Mouse (Mus musculus): Measurements from ENCODE around the gene Lamb1. TPM values are rescaled to one million over a fixed set of nuclear protein-coding genes. Genes with fewer than 3 reads are reported as not detected.

The Lamb1 gene
- polyA plus RNA-seq (2016; fragmentation: Nextera tagmentation; extraction: Ambion mirVana) = 60.4 and 64.8 TPM in 2 replicates

DNA sequence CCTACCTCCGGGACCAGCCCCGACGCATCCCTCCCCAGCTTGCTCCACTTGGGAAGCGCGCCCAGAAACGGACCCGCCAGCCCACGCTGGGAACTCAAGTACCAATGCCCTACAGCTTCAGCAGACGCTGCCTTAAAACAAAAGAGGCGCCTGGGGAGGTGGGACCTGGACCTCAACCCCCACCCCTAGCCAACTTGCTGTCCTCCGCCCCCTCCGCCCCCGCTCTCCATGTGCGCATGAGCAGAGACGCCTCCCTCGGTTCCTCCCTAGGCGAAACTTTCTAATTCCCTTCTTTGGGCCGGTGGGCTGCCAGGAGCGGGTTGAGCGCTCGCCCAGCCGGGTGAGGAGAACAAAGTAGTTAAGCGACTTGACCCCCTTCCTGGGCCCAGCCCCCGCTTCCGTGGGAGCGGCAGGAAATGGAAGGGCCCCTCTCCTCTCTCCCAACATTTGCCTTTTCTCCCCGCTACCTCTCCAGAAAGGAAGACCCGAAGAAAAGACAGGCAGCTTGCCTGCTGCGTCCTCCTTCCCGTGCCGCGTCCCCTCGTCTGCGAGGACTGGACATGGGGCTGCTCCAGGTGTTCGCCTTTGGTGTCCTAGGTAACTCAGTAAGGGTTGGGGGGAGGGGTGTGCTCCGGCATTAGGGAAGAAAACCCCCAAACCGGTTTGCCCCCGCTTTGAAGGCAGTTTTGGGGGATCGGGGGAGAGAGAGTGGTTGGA lies at the start of gene Lamb1:
Gene Lamb1 (plus strand): TSS at position 230 of the 717 bp plus-strand sequence.
- peaks cover 19% of the 10 kb centered on the region for H3K36me3 ChIP-seq
- H3K9ac ChIP-seq (replicated peaks) = peak within 1 kb of the TSS; percentile 78
- H3K27me3 ChIP-seq = peaks cover 3% of the 10 kb centered on the region; the same call in 1 of the 2 replicates
- no peaks in the 10 kb centered on the region for H3K9me3 ChIP-seq
- H3K4me1 ChIP-seq (replicated peaks) = peaks cover 33% of the 10 kb centered on the region
- H3K27ac ChIP-seq = peak within 1 kb of the TSS; percentile 89
- ATAC-seq (ENCODE audit: insufficient number of reproducible peaks, insufficient read depth, low FRiP score, low TSS enrichment, low read depth) = peak; percentile 57
- WGBS = under 1% methylated on average over 39 of the region's 39 CpGs
- H3K4me2 ChIP-seq = peak within 1 kb of the TSS; percentile 93
- peak within 1 kb of the TSS; percentile 72 for H3K4me3 ChIP-seq (replicated peaks)

DNA sequence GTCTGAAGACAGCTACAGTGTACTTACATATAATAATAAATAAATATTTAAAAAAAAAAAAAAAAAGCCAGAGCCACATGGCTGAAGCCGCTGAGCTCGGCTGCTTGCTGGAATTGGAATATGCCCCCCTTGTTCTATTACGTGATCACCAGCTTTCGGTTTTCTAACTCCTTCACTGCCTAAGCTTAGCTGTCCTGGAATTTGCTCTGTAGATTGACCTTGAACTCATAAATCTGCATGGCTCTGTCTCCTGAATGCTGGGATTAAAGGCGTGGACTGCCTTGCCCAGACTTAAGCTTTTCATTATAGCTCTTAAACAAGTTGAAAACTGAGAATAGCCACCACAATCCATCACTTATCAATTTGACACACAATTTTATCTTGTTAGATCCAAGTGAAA lies 47.8 kb upstream of the Lamb1 start:
- no peak overlapping the region for H3K4me3 ChIP-seq (replicated peaks)
- no peak overlapping the region for H3K4me2 ChIP-seq
- 46% methylated on average over 5 of the region's 5 CpGs for WGBS
- H3K36me3 ChIP-seq = no peaks in the 10 kb centered on the region
- H3K9ac ChIP-seq (replicated peaks) = no peak overlapping the region
- H3K27me3 ChIP-seq = no peaks in the 10 kb centered on the region
- H3K9me3 ChIP-seq = no peaks in the 10 kb centered on the region
- H3K4me1 ChIP-seq (replicated peaks) = peaks cover 8% of the 10 kb centered on the region
- no peak for ATAC-seq (ENCODE audit: insufficient number of reproducible peaks, insufficient read depth, low FRiP score, low TSS enrichment, low read depth)
- no peak overlapping the region for H3K27ac ChIP-seq

DNA sequence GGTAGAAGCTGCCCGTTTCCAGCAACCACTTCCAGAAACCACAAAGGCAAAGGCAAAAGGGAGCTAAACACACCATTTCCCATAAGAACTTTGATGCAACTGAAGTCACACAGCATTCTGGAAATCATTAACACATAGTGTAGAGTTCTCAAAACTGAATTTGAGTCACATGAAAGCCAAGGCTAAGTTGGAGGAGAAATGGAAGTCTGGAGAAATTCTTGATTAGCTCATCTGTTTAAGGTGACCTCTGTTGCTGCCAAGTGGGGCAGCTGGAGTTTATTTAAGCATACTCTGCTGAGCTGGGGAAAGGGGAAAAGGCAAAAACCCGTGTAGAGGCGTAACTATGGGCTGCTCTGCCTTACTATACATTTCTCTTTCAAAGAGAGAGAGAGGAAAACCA lies 46.3 kb upstream of the Lamb1 start:
- 0 out of 2 replicates have a peak, but pooled peaks have one; percentile 40 for ATAC-seq (ENCODE audit: insufficient number of reproducible peaks, insufficient read depth, low FRiP score, low TSS enrichment, low read depth)
- peak overlapping the region; percentile 37 for H3K27ac ChIP-seq
- 35% methylated on average over 3 of the region's 3 CpGs for WGBS

DNA sequence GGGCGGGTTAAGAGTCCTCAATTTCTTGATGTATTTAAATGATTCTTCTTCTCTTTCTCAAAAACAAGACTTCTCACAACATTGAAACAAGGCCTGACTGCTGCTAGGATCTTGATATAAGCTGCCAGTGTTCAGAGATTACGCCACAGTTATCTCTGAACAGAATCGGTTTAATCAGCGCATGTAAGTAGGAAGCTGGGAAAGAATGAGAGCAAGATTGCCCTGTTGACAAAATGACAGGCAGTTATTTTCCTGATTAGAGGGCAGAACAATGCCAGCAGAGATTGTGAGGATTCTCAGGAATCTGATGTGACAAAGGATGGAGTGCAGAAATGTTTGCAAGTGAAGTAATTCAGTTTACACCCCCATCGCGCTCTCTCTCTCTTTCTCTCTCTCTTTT lies 43.5 kb upstream of the Lamb1 start:
- peaks cover 14% of the 10 kb centered on the region for H3K4me1 ChIP-seq (replicated peaks)
- H3K27me3 ChIP-seq = no peaks in the 10 kb centered on the region
- no peaks in the 10 kb centered on the region for H3K36me3 ChIP-seq
- no peak overlapping the region for H3K9ac ChIP-seq (replicated peaks)
- no peak overlapping the region for H3K4me2 ChIP-seq
- H3K27ac ChIP-seq = no peak overlapping the region
- 90% methylated on average over 6 of the region's 6 CpGs for WGBS
- ATAC-seq (ENCODE audit: insufficient number of reproducible peaks, insufficient read depth, low FRiP score, low TSS enrichment, low read depth) = no peak
- H3K4me3 ChIP-seq (replicated peaks) = no peak overlapping the region
- no peaks in the 10 kb centered on the region for H3K9me3 ChIP-seq

More for the DNA sequence above, 46.3 kb upstream of the Lamb1 start:
- Histone ChIP-seq H3K36me3 (no peaks in the 10 kb centered on the region), H3K9ac (replicated peaks) (no peak overlapping the region), H3K4me3 (replicated peaks) (no peak overlapping the region), H3K9me3 (no peaks in the 10 kb centered on the region), H3K4me1 (replicated peaks) (peaks cover 13% of the 10 kb centered on the region), H3K27me3 (no peaks in the 10 kb centered on the region), H3K4me2 (no peak overlapping the region)

DNA sequence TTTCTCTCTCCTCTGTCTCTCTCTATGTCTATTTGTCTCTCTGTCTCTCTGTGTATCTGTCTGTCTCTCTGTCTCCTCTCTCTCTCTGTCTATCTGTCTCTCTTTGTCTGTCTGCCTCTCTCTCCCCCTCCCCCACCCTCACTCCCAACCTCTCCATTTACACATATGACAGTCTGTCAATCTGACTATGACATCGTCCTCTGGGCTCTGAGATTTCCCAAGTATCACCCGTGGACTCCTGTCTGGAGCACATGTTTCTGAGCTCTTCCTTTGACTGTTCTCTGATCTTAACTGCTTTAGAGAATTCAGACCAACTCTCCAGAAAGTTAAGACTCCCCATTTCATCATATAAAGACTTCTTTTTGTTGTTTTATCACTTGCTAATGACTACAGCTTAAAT lies 42.8 kb upstream of the Lamb1 start:
- WGBS = 43% methylated on average over 2 of the region's 2 CpGs
- Histone ChIP-seq H3K27me3 (no peaks in the 10 kb centered on the region), H3K9me3 (no peaks in the 10 kb centered on the region), H3K27ac (no peak overlapping the region), H3K4me3 (replicated peaks) (no peak overlapping the region), H3K4me1 (replicated peaks) (peaks cover 14% of the 10 kb centered on the region), H3K36me3 (no peaks in the 10 kb centered on the region), H3K9ac (replicated peaks) (no peak overlapping the region), H3K4me2 (no peak overlapping the region)
- no peak for ATAC-seq (ENCODE audit: insufficient number of reproducible peaks, insufficient read depth, low FRiP score, low TSS enrichment, low read depth)

DNA sequence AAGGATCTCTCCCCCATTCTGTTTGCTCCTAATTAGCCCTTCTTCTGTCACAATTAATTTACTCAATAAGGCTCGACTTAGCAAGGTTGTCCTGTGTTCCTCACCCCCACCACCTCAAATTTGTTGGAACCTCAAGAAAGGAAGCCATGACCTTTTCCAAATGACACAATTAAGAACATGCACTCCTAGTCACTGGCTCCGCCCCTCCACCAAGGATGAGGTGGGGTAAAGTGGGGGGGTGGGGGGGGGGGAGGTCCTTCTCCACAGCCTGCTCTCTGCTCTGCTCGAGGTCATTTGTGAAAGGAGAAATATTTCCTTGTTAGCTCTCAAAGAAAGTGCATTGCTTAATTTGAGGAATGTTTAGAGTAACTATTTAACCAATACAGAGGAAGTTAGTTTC lies 42.3 kb upstream of the Lamb1 start:
- Histone ChIP-seq H3K9me3 (no peaks in the 10 kb centered on the region), H3K4me3 (replicated peaks) (no peak overlapping the region), H3K9ac (replicated peaks) (no peak overlapping the region), H3K27ac (no peak overlapping the region), H3K4me2 (no peak overlapping the region), H3K4me1 (replicated peaks) (peaks cover 13% of the 10 kb centered on the region), H3K27me3 (no peaks in the 10 kb centered on the region), H3K36me3 (no peaks in the 10 kb centered on the region)
- 20% methylated on average over 3 of the region's 3 CpGs for WGBS
- ATAC-seq (ENCODE audit: insufficient number of reproducible peaks, insufficient read depth, low FRiP score, low TSS enrichment, low read depth) = no peak

DNA sequence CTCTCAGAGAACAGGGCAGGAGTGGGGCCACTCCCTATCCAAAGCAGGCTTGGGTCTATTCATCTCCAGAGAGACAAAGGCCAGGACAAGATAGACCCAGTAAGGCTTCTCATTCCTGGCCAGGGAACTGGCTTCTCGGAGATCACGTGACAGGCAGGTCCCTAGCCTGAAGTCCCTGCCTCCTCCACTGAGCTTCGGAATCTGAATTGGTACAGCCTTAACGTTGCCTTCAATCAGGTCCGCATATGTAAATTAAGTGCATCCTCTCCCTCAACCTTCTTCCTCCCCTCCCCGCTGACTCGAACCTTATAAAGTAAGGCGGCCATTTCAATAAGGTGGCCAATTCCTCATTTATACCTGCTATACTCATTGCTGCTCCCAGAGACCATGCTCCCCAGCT lies 39.6 kb upstream of the Lamb1 start:
- no peak overlapping the region for H3K27ac ChIP-seq
- no peak overlapping the region for H3K4me3 ChIP-seq (replicated peaks)
- peaks cover 14% of the 10 kb centered on the region; the same call in 1 of the 2 replicates for H3K4me1 ChIP-seq (replicated peaks)
- no peak for ATAC-seq (ENCODE audit: insufficient number of reproducible peaks, insufficient read depth, low FRiP score, low TSS enrichment, low read depth)
- no peak overlapping the region for H3K4me2 ChIP-seq
- H3K9me3 ChIP-seq = no peaks in the 10 kb centered on the region
- 46% methylated on average over 8 of the region's 8 CpGs for WGBS
- no peak overlapping the region for H3K9ac ChIP-seq (replicated peaks)
- H3K27me3 ChIP-seq = no peaks in the 10 kb centered on the region
- H3K36me3 ChIP-seq = no peaks in the 10 kb centered on the region

DNA sequence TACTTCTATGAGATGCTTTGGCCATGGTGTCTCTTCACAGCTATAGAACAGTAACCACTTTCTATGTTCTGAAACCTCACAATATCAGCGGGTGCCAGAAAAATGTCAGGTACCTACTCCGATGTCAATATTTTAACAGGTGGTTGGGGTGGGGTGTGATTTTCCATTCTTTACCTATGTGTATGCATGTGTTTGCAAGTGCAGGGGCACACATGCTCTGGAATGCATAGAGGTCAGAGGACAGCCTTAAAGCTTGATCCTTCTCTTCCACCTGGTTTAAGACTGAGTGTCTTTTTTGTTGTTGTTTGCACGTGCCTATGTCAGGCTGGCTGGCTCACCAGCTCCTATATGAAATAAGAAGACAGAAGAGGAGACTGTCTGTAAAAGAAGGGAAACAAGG lies 37.9 kb upstream of the Lamb1 start:
- 81% methylated on average over 3 of the region's 3 CpGs for WGBS
- no peaks in the 10 kb centered on the region for H3K36me3 ChIP-seq
- H3K27me3 ChIP-seq = no peaks in the 10 kb centered on the region
- H3K9me3 ChIP-seq = no peaks in the 10 kb centered on the region
- ATAC-seq (ENCODE audit: insufficient number of reproducible peaks, insufficient read depth, low FRiP score, low TSS enrichment, low read depth) = no peak
- H3K4me2 ChIP-seq = no peak overlapping the region
- no peak overlapping the region for H3K9ac ChIP-seq (replicated peaks)
- H3K4me1 ChIP-seq (replicated peaks) = peaks cover 14% of the 10 kb centered on the region; the same call in 1 of the 2 replicates
- no peak overlapping the region for H3K4me3 ChIP-seq (replicated peaks)
- H3K27ac ChIP-seq = no peak overlapping the region

DNA sequence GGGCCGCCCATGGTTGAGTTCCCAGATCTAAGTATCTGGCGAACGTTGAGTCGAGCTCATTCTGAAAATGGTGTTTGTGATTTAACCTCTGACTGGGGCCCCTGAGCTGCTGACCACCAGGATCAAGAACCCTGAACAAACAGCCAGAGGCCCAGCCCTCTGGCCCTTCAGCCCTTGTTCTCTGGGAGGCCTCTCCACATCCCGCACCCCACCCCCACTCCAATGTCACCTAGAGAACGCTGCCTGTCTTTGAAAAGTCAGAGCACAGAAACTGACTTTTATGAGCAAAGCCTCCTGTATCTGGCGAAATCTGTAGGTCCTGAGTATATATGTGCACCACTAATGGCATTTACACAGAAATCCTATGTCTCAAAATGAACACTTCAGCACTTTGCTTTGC lies 36.2 kb upstream of the Lamb1 start:
- ATAC-seq (ENCODE audit: insufficient number of reproducible peaks, insufficient read depth, low FRiP score, low TSS enrichment, low read depth) = no peak
- H3K36me3 ChIP-seq = no peaks in the 10 kb centered on the region
- H3K4me2 ChIP-seq = no peak overlapping the region
- no peaks in the 10 kb centered on the region for H3K9me3 ChIP-seq
- 52% methylated on average over 7 of the region's 7 CpGs for WGBS
- H3K4me3 ChIP-seq (replicated peaks) = no peak overlapping the region
- 0 out of 2 replicates have a peak overlapping the region, but pooled peaks have one; percentile 41 for H3K27ac ChIP-seq
- no peak overlapping the region for H3K9ac ChIP-seq (replicated peaks)
- no peaks in the 10 kb centered on the region for H3K27me3 ChIP-seq
- peaks cover 9% of the 10 kb centered on the region for H3K4me1 ChIP-seq (replicated peaks)

DNA sequence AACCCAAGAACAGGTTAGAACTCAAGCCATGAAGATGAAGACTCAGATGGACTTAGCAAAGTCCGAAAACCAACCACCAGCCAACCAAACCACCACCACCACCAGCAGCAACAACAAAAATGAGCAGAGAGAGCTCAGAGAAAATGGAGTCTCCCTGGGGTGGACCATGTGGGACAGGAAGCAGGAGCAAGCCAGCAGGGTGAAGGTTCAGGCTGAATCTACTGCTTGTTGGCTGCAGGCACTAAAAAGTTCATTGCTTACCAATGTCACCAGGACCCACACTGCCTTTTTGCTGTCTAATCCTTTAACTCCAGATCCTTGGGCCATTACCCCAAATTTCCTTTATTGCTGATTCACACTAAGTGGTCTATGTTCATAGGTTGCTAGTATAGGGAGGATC lies 32.4 kb upstream of the Lamb1 start:
- Histone ChIP-seq H3K36me3 (no peaks in the 10 kb centered on the region), H3K4me1 (replicated peaks) (peaks cover 18% of the 10 kb centered on the region), H3K4me2 (no peak overlapping the region), H3K9ac (replicated peaks) (no peak overlapping the region), H3K9me3 (no peaks in the 10 kb centered on the region), H3K27me3 (no peaks in the 10 kb centered on the region), H3K4me3 (replicated peaks) (no peak overlapping the region), H3K27ac (no peak overlapping the region)
- ATAC-seq (ENCODE audit: insufficient number of reproducible peaks, insufficient read depth, low FRiP score, low TSS enrichment, low read depth) = no peak
- 90% methylated on average over 1 of the region's 1 CpGs for WGBS

DNA sequence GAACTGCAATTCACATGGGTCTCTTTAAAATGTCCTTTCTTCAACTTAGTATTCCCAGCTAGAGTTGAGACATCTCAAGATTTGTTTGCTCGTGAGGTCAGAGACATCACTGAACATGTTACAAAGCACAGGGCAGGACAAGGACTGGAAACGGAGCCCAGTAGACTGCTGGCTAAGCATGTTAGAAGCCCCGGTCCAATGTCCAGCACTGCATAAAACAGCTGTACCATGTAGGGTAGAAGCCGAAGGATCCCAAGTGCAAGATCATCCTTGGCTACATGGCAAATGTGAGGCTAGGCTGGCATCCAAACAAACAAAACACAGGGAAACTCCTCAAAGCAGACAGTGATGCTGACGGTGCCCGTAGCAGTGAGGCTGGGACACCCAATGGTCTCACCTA lies 30.0 kb upstream of the Lamb1 start:
- Histone ChIP-seq H3K36me3 (no peaks in the 10 kb centered on the region), H3K27ac (no peak overlapping the region), H3K4me3 (replicated peaks) (no peak overlapping the region), H3K4me2 (no peak overlapping the region), H3K9me3 (no peaks in the 10 kb centered on the region), H3K4me1 (replicated peaks) (peaks cover 12% of the 10 kb centered on the region), H3K27me3 (no peaks in the 10 kb centered on the region), H3K9ac (replicated peaks) (no peak overlapping the region)
- ATAC-seq (ENCODE audit: insufficient number of reproducible peaks, insufficient read depth, low FRiP score, low TSS enrichment, low read depth) = no peak
- 95% methylated on average over 6 of the region's 6 CpGs for WGBS

All from limb, embryonic 12.5 days (tissue).